Mouse (Mus musculus): Measurements from ENCODE around the gene Kif3c.
A peak's percentile ranks its signal among the peaks of the same experiment; 100 is the strongest.

- no peak for TF ChIP-seq ZNF384 (IDR thresholded peaks at IDR 0.05; ENCODE audit: low read depth, low read length)
- peak; percentile 42; the same call in 1 of the 2 replicates for TF ChIP-seq ZC3H11A (IDR thresholded peaks at IDR 0.05; ENCODE audit: borderline replicate concordance, low read depth, low read length)
- TF ChIP-seq HCFC1 (IDR thresholded peaks at IDR 0.05; ENCODE audit: borderline replicate concordance, insufficient read depth, low read length): no peak
These were observed 12.3 kb downstream of the Kif3c start for GRCm38 (mm10) chr12:3377190-3377589.

Data from ES-E14 (cell line).